Mouse (Mus musculus) hindbrain, embryonic 15.5 days (tissue): ENCODE data around the gene Trmt1l. TPM values are rescaled to one million over a fixed set of nuclear protein-coding genes. Genes with fewer than 3 reads are reported as not detected.

Experiments
- ATAC-seq: fragments of 200-750 bp; cut with Nextera tagmentation; 2 replicates; pipeline ENCODE4 v1.8.0; 2017; ENCODE audit warnings: low read depth, moderate number of reproducible peaks, moderate TSS enrichment; ENCODE audit not compliant: low FRiP score
- H3K27ac ChIP-seq: fragments of 300-500 bp; sonication (generic); replicated peaks from 2 replicates; pipeline ENCODE4 v1.5.1; 2015; ENCODE audit warnings: mild to moderate bottlenecking, inconsistent platforms
- H3K27me3 ChIP-seq: fragments of 300-500 bp; sonication (generic); 2 replicates; pipeline ENCODE4 v1.6.1; 2015; ENCODE audit warnings: control low read depth, inconsistent platforms
- H3K36me3 ChIP-seq: fragments of 300-500 bp; sonication (generic); 2 replicates; pipeline ENCODE4 v1.6.1; 2015; ENCODE audit warnings: control low read depth, inconsistent platforms
- H3K4me1 ChIP-seq: fragments of 300-500 bp; sonication (generic); replicated peaks from 2 replicates; pipeline ENCODE4 v1.6.1; 2015; ENCODE audit warnings: control low read depth, inconsistent platforms
- H3K4me2 ChIP-seq: fragments of 300-500 bp; sonication (generic); 2 replicates; pipeline ENCODE4 v1.6.1; 2015; ENCODE audit warnings: moderate library complexity, mild to moderate bottlenecking, inconsistent platforms
- H3K4me3 ChIP-seq: fragments of 300-500 bp; sonication (generic); 2 replicates; pipeline ENCODE4 v1.5.1; 2015; ENCODE audit warnings: mild to moderate bottlenecking, inconsistent platforms
- H3K9ac ChIP-seq: fragments of 300-500 bp; sonication (generic); 2 replicates; pipeline ENCODE4 v1.6.1; 2015; ENCODE audit warnings: inconsistent platforms
- H3K9me3 ChIP-seq: fragments of 300-500 bp; sonication (generic); 2 replicates; pipeline ENCODE4 v1.6.1; 2016; ENCODE audit warnings: control low read depth, inconsistent platforms
- WGBS: fragments of 180-500 bp; shearing (Covaris S2); methylation state at CpG from one replicate; pipeline ENCODE4 v1.1.7; 2015; 5-methylcytosine and 5-hydroxymethylcytosine counted together
- polyA plus RNA-seq: library from polyadenylated mRNA; unstranded; fragments of >200 nt; fragmentation: Nextera tagmentation; extraction: Ambion mirVana; gene quantifications from 2 replicates; pipeline ENCODE4 v1.2.1, GENCODE M21; 2015

Trmt1l gene
- 44.9 and 45.1 TPM in 2 replicates for polyA plus RNA-seq

- H3K4me2 ChIP-seq = peak within 1 kb of the TSS; percentile 66
- no peaks in the 10 kb centered on the region for H3K36me3 ChIP-seq
- H3K4me1 ChIP-seq = peaks cover 21% of the 10 kb centered on the region
- peak; percentile 99 for ATAC-seq
- H3K9me3 ChIP-seq = no peaks in the 10 kb centered on the region
- H3K27ac ChIP-seq = peak within 1 kb of the TSS; percentile 94
- H3K27me3 ChIP-seq = no peaks in the 10 kb centered on the region
- WGBS = under 1% methylated on average over 74 of the region's 74 CpGs
- peak within 1 kb of the TSS; percentile 61 for H3K4me3 ChIP-seq
- H3K9ac ChIP-seq = peak within 1 kb of the TSS; percentile 74
Observed at GRCm38 (mm10) chr1:151428263-151429221, at the start of gene Trmt1l, which contains the start of gene Swt1. Gene Trmt1l (plus strand): TSS chr1:151428542. Gene Swt1 (minus strand): TSS chr1:151428455.

- no peak for ATAC-seq
- H3K4me1 ChIP-seq = no peaks in the 10 kb centered on the region
- H3K27me3 ChIP-seq = no peaks in the 10 kb centered on the region
- 98% methylated on average over 1 of the region's 1 CpGs for WGBS
- no peak overlapping the region for H3K4me2 ChIP-seq
- no peak overlapping the region for H3K9ac ChIP-seq
- H3K4me3 ChIP-seq = no peak overlapping the region
- no peaks in the 10 kb centered on the region for H3K9me3 ChIP-seq
- H3K36me3 ChIP-seq = peaks cover 5% of the 10 kb centered on the region; the same call in 1 of the 2 replicates
- no peak overlapping the region for H3K27ac ChIP-seq
Observed at GRCm38 (mm10) chr1:151390029-151390428, 38.3 kb upstream of the Trmt1l start.

DNA sequence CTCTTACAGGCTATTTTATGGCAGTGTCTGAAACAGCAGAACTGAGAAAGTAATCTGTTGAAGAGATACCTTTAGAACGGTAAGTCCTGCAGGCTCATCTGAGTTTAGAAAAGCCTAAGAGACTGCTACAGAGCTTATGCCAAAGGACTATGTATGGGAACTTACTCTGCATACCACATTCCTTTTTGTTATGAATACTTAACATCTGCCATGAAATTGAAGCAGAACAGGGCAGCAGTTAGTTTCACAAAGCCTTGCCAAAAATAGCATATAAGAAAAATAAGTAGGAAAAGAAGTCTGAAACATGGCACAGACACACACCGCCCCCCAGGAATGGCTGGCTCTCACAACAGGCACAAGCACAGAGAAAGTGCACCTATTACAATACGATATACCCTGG lies 18.5 kb upstream of the Trmt1l start:
- 87% methylated on average over 3 of the region's 3 CpGs for WGBS
- Histone ChIP-seq H3K27me3 (no peaks in the 10 kb centered on the region), H3K36me3 (peaks cover 18% of the 10 kb centered on the region), H3K9ac (no peak overlapping the region), H3K27ac (no peak overlapping the region), H3K4me3 (no peak overlapping the region), H3K9me3 (no peaks in the 10 kb centered on the region), H3K4me1 (no peaks in the 10 kb centered on the region), H3K4me2 (no peak overlapping the region)
- no peak for ATAC-seq

- H3K4me2 ChIP-seq = no peak overlapping the region
- peaks cover 24% of the 10 kb centered on the region for H3K36me3 ChIP-seq
- H3K4me1 ChIP-seq = peaks cover 4% of the 10 kb centered on the region
- H3K9me3 ChIP-seq = no peaks in the 10 kb centered on the region
- H3K27ac ChIP-seq = no peak overlapping the region
- H3K9ac ChIP-seq = no peak overlapping the region
- 82% methylated on average over 3 of the region's 3 CpGs for whole genome bisulfite sequencing
- ATAC-seq = no peak
- H3K4me3 ChIP-seq = no peak overlapping the region
- no peaks in the 10 kb centered on the region for H3K27me3 ChIP-seq
Observed at GRCm38 (mm10) chr1:151422178-151422577, 6.2 kb upstream of the Trmt1l start.

DNA sequence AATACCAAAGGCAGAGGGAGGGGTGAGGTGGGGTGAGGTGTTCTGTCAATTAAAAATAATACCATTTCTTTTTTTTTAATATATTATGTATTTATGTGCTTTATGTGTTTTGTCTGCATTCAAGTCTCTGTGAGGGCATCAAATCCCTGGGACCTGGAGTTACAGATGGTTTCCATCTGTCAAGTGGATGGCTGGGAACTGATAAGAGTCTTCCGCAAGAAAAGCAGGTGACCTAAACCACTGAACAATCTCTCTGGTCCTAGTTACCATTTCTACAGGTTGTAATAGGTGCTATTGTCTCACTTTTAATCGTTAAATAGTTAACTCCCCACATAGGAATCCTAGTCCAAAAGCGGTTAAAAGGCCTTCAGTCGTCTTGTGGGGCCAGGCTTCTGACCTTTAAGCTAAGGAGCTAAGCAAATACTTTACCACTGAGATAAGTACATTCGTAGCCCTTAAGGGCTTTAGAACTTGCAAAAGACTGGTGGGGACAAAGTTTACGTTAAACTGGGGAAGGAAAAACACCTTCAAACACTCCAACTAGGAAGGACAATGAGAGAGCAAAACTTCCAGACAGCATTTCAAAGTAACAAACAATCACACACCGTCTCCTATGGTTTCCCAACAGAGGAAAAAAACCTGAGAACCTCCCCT lies 1.3 kb upstream of the Trmt1l start:
- Histone ChIP-seq H3K4me1 (peaks cover 21% of the 10 kb centered on the region), H3K4me3 (peak overlapping the region; percentile 61), H3K4me2 (peak overlapping the region; percentile 66), H3K9ac (peak overlapping the region; percentile 66; the same call in 1 of the 2 replicates), H3K27ac (no peak overlapping the region), H3K27me3 (no peaks in the 10 kb centered on the region), H3K36me3 (peaks cover 4% of the 10 kb centered on the region; the same call in 1 of the 2 replicates), H3K9me3 (no peaks in the 10 kb centered on the region)
- 36% methylated on average over 7 of the region's 7 CpGs for WGBS
- no peak for ATAC-seq

- WGBS = under 1% methylated on average over 26 of the region's 26 CpGs
- Histone ChIP-seq H3K4me2 (peak overlapping the region; percentile 66), H3K9me3 (no peaks in the 10 kb centered on the region), H3K4me1 (peaks cover 21% of the 10 kb centered on the region), H3K36me3 (no peaks in the 10 kb centered on the region), H3K9ac (peak overlapping the region; percentile 66), H3K4me3 (peak overlapping the region; percentile 61), H3K27me3 (no peaks in the 10 kb centered on the region), H3K27ac (peak overlapping the region; percentile 94)
- no peak; the same call in 1 of the 2 replicates for ATAC-seq
Observed at GRCm38 (mm10) chr1:151427888-151428262, 467 bp upstream of the Trmt1l start.

GRCm38 (mm10) chr1:151429316-151429715 lies 974 bp downstream of the Trmt1l start:
- Histone ChIP-seq H3K4me1 (peaks cover 21% of the 10 kb centered on the region), H3K9me3 (no peaks in the 10 kb centered on the region), H3K9ac (peak overlapping the region; percentile 74), H3K27ac (peak overlapping the region; percentile 94), H3K4me3 (peak overlapping the region; percentile 61), H3K36me3 (peaks cover 3% of the 10 kb centered on the region), H3K4me2 (peak overlapping the region; percentile 58), H3K27me3 (no peaks in the 10 kb centered on the region)
- no peak for ATAC-seq
- 39% methylated on average over 9 of the region's 9 CpGs for WGBS

DNA sequence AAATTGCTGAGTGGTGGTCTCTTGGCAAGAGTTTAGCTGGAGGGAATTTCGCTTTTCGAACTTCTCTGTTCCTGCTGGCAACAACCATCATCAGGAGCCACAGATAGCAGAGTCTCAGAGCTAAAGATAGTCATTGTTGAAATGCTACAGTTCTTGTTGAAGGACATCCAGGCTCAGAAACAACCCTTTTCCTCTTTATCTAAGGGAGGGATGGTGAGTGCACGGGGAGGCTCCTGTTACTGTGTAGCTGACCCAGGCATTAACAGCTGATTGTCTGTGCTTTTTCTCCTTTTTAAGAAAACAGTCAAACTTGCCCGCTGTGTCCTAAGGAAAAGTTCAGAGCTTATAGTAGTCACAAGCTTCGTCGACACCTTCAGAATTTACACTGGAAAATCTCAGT lies 7.1 kb downstream of the Trmt1l start:
- Histone ChIP-seq H3K4me2 (no peak overlapping the region), H3K9ac (no peak overlapping the region), H3K4me1 (peaks cover 1% of the 10 kb centered on the region; the same call in 1 of the 2 replicates), H3K27me3 (no peaks in the 10 kb centered on the region), H3K27ac (no peak overlapping the region), H3K36me3 (peaks cover 50% of the 10 kb centered on the region), H3K9me3 (no peaks in the 10 kb centered on the region), H3K4me3 (no peak overlapping the region)
- ATAC-seq = no peak
- 92% methylated on average over 6 of the region's 6 CpGs for WGBS

DNA sequence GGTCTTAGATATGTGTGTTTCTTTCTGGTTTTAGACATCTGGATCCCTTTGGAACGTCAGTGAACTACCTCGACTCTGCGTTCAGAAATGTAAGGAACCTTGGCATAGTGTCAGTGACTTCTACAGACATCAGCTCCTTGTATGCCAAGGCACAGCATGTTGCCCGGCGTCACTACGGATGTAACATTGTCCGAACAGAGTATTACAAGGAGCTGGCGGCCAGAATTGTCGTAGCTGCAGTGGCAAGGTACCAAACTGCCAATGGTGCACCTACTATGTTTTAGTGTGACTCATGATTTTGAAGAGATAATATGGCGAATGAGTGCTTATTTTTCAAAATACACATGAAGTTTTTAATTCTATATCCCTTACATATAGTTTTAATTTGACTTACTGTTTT lies 21.5 kb downstream of the Trmt1l start:
- H3K9ac ChIP-seq = no peak overlapping the region
- no peaks in the 10 kb centered on the region for H3K4me1 ChIP-seq
- H3K27me3 ChIP-seq = no peaks in the 10 kb centered on the region
- H3K4me2 ChIP-seq = no peak overlapping the region
- no peak for ATAC-seq
- H3K27ac ChIP-seq = no peak overlapping the region
- peaks cover 75% of the 10 kb centered on the region for H3K36me3 ChIP-seq
- no peak overlapping the region for H3K4me3 ChIP-seq
- 89% methylated on average over 10 of the region's 10 CpGs for WGBS
- H3K9me3 ChIP-seq = no peaks in the 10 kb centered on the region

- H3K4me2 ChIP-seq = no peak overlapping the region
- H3K36me3 ChIP-seq = peaks cover 70% of the 10 kb centered on the region
- no peaks in the 10 kb centered on the region for H3K27me3 ChIP-seq
- ATAC-seq = no peak
- no peaks in the 10 kb centered on the region for H3K4me1 ChIP-seq
- H3K9me3 ChIP-seq = no peaks in the 10 kb centered on the region
- 98% methylated on average over 2 of the region's 2 CpGs for WGBS
- no peak overlapping the region for H3K4me3 ChIP-seq
- no peak overlapping the region for H3K9ac ChIP-seq
- no peak overlapping the region for H3K27ac ChIP-seq
Observed at GRCm38 (mm10) chr1:151450851-151451250, 22.5 kb downstream of the Trmt1l start.

DNA sequence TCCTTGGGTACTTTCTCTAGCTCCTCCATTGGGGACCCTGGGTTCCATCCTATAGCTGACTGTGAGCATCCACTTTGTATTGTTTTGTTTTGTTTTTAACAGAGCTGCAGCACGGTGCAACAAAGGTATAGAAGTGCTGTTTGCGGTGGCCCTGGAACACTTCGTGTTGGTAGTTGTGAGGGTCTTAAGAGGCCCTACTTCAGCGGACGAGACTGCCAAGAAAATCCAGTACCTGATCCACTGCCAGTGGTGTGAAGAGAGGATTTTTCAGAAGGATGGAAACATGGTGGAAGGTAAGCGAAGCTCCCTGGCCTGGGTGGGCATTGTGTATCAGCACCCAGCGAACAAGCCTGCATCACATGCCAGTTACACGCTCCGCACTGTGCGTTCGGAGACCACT lies 23.6 kb downstream of the Trmt1l start:
- no peak for ATAC-seq

DNA sequence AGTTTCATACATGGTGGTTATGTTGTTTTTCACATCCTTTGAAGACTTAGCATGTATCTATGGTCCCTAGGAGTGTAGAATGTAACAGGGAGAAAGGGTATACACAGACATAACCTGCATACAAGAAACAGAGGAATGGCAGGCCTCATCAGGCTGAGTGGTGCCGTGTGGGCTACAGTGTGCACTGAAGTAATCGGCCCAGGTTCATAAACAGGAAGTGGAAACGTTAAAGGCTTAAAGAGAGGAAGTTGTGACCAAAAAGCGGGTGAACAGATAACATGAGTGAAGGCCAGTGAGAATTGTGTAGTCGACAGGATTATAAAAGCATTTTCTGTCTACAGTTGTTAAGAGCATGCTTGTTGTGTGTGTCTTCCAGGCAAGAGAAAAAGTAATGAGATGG lies 28.7 kb downstream of the Trmt1l start:
- 91% methylated on average over 5 of the region's 5 CpGs for WGBS
- H3K36me3 ChIP-seq = peaks cover 57% of the 10 kb centered on the region

More for the DNA sequence above, 23.6 kb downstream of the Trmt1l start:
- H3K4me1 ChIP-seq = no peaks in the 10 kb centered on the region
- 97% methylated on average over 11 of the region's 11 CpGs for WGBS
- H3K36me3 ChIP-seq = peaks cover 65% of the 10 kb centered on the region
- H3K4me2 ChIP-seq = no peak overlapping the region
- no peak overlapping the region for H3K9ac ChIP-seq
- H3K9me3 ChIP-seq = no peaks in the 10 kb centered on the region
- H3K27ac ChIP-seq = no peak overlapping the region
- no peak overlapping the region for H3K4me3 ChIP-seq
- H3K27me3 ChIP-seq = no peaks in the 10 kb centered on the region

More for the DNA sequence above, 28.7 kb downstream of the Trmt1l start:
- Histone ChIP-seq H3K4me3 (no peak overlapping the region), H3K27ac (no peak overlapping the region), H3K4me1 (no peaks in the 10 kb centered on the region), H3K9ac (no peak overlapping the region), H3K27me3 (no peaks in the 10 kb centered on the region), H3K9me3 (no peaks in the 10 kb centered on the region), H3K4me2 (no peak overlapping the region)
- ATAC-seq = no peak
